Mouse (Mus musculus) testis, adult 10 weeks (tissue): ENCODE results near the gene Ppp4r3a. TPM values are rescaled to one million over a fixed set of nuclear protein-coding genes. Genes with fewer than 3 reads are reported as not detected.

Experiments
- polyA plus RNA-seq: library from polyadenylated mRNA; stranded (reverse); fragments of 350-450 nt; fragmentation: Illumina TruSeq; extraction: RNeasy Lipid Tissue Mini Kit (QIAGEN cat#74804); gene quantifications from one replicate; pipeline ENCODE4 v1.2.3, GENCODE M21; 2014; ENCODE audit warnings: low read depth, low replicate concordance

Ppp4r3a gene
- polyA plus RNA-seq = 102 TPM

DNA sequence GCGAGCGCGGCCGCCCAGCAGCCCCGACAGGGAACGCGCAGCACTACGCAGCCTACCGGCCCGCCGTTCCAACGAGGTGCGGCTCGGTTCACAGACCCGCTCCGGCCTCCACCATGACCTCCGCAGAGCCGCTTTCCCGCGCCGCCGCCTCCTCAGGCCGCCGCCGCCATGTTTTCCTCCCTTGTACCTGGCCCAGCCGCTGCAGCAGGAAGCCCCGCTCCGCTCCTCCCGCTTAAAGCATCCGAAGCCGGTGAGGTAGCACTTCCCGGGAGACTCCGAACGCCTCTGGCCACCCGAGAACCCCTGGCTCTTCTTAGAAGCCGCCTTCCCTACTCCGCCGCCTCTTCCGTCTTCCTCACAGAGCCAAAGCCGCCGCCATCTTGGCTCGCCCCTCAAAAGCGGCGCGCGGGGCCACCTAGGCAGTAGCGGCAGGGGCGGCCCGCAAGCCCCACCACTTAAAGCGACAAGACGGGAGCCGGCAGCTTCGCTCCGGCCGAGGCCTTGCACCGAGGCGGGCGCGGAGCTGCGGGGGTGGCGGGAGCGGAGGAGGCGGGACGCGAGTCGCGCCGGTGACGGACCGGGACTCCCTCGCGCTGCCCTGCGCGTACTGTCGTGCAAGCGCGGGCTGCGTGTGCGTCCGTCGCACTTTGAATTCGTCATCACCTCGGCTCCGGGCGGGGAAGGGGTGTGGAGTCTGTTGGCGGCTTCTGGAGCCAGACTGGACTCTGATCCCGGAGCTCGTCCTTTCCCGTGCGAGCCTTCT lies at the start of gene Ppp4r3a:
Gene Ppp4r3a (minus strand): TSS at position 627 of the 763 bp plus-strand sequence.

DNA sequence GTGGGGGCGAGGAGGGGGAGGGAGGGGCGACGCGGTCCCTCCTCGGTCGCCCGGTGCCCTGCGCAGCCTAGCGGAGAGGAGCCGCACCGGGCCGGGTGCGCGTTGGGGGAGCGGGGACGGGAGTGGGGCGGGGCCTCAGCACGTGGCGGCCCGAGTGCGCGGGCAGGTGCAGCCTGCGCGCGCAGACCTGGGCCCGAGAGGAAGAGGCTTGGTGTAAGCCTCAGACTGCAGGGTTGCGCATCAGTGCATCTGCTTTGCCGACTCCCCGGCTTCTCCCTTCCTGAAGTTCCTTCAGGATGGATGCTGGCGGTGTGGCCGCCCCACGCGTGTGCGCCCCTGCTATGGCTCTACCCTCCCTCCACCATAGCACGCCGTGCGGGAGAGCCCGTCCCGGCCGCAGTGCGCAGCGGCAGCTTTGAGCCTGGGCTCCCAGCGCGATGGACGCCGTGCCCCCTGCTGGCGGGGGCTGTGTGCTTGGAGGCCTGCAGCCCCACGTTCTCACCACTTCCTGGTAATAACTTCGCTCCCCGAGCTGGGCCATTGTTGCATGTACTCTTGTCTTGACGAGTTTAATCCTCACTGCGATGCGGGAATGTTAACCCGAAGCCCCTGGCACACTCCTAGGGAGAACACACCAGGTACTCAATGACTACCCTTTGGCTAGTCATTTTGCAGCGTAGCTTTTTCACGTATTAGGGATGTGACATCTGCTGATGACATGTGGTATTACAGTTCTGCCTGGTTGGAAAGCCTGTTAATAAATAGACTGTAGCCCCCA lies 54.4 kb downstream of the Ppp4r3a start, which contains the start of gene Ccdc88c:
Gene Ccdc88c (minus strand): TSS at position 103 of the 778 bp plus-strand sequence.

Other genes starting within 250 kb of the Ppp4r3a start
- gene Gpr68, start 175.5 kb downstream of the Ppp4r3a start, polyA plus RNA-seq = 1.3 TPM
- 42.1 TPM for gene Ccdc88c, start 54.6 kb downstream of the Ppp4r3a start, polyA plus RNA-seq